Mouse (Mus musculus): Measurements from ENCODE around the gene Midn.
A peak's percentile ranks its signal among the peaks of the same experiment; 100 is the strongest.

Midn gene

GRCm38 (mm10) chr10:80127920-80128319 lies 20.2 kb upstream of the Midn start:
- no peak for ATAC-seq (ENCODE audit: insufficient number of reproducible peaks, low FRiP score, low TSS enrichment)

DNA sequence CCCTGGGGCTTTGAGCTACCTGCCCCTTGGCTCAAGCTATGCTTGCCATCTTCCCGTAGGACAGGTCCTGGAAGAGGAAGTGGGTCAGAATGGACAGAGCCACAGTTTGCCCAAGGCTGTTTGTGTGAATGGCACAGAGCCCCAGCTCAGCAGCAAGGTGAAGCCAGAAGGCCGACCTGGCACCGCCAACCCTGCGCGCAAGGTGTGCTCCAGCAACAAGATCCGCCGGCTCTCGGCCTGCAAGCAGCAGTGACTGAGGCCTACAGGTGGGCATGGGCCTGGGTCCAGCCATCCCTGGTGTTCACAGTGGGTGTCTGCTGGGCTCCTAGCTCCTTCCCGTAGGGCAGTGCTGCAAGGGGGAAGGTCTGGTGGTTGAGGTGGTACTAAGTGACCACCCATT lies 18.2 kb upstream of the Midn start:
- ATAC-seq (ENCODE audit: insufficient number of reproducible peaks, low FRiP score, low TSS enrichment), result peak; percentile 37; the same call in 1 of the 2 replicates

DNA sequence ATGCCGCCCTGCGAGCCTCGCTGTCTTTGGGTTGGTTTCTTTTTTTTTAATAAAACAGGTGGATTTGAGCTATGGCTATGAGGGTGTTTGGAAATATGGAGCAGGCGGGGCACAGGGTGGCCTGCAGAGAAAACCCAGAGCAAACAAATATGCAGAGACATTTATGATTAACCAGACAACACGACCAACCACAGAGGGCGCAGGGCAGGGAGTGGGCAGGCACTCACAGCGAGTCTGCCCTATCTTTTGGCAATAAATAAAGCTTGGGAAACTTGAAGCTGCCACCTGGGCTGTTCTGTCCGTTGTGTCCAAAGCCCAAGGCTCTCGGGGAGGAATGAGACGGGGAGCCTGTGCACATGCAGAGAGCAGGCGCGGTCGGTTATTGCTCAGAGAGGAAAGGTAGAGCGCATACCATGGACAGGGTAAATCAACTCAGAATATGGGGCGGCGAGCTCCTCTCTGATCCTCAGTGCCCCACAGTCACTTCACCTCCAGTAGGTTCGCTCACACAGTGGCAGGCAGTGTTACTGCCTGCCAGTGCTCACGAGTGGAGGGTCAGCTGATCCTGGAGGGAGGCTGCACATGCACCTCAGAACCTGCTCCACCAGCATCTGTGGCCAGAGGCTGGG lies 17.6 kb upstream of the Midn start:
- ATAC-seq (ENCODE audit: insufficient number of reproducible peaks, low FRiP score, low TSS enrichment), result no peak

- ATAC-seq (ENCODE audit: insufficient number of reproducible peaks, low FRiP score, low TSS enrichment), result no peak
These were observed 16.6 kb upstream of the Midn start for GRCm38 (mm10) chr10:80131316-80131951.

DNA sequence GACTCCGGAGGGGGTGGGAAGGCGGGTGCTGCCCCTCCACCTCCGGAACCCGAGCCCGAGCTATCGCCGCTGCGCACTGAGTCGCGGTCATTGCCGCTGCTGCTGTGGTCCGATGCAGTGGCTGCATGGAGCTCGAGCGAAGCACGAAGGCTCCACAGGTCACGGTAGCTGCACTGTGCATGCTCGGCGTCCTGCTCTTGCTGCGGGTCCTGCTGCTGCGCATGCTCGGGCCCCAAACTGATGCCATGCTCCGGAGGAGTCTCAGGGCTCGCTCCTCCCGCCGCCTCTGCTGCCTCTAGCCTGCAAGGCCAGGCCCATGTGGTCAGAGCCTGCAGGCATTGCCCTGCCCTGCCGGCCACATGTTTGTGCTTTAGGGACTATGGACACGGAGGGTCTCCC lies 16.1 kb upstream of the Midn start:
- no peak for ATAC-seq (ENCODE audit: insufficient number of reproducible peaks, low FRiP score, low TSS enrichment)

DNA sequence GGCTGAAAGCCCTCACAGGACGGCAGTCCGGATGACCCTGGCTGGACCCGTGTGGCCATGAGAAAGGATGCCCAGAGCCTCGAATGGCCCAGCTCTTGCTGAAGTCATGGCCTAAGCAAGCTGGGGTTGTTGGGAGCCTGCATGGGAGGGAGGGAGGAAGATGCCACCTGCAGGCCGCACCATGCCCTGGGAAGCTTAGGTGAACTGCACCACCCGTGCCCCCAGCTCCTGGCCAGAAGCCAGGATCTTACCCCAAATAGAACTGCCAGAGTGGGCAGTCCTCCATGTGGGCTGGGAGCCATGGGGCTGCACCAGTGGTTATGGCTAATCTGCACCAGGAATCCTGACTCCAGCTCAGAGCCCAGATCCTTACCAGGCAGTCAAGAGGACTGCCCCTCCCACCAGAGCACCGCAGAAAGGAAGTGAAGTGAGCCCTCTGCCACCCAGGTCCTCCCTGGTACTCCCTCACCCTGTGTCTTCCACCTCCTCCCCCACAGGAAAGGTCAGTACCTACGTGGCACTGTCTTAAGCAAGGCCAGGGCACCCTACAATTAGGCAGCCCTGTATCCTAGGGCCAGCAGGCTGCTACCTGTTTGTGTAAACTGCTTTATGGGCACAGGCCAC lies 14.7 kb upstream of the Midn start:
- ATAC-seq (ENCODE audit: insufficient number of reproducible peaks, low FRiP score, low TSS enrichment), result no peak

DNA sequence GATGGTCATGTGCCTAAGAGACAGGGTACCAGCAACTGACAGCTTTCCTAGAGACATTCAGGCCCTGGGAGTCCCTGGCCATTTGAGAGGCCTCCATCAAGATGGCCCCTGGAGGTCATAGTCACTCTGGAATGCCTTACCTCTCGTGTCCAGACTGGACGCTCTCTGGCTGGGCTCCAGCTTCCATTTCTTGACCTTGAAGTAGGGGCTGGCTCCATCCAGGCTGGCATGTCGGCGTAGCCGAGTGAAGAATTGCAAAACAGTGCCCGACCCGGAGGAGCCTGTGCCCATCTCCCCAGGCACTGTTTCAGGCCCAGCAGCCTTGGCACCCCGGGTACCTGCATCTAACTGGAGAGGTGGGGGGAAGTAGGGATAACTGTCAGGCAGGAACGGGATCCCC lies 13.7 kb upstream of the Midn start:
- ATAC-seq (ENCODE audit: insufficient number of reproducible peaks, low FRiP score, low TSS enrichment), result no peak

GRCm38 (mm10) chr10:80135161-80135560 lies 12.9 kb upstream of the Midn start:
- ATAC-seq (ENCODE audit: insufficient number of reproducible peaks, low FRiP score, low TSS enrichment), result no peak

DNA sequence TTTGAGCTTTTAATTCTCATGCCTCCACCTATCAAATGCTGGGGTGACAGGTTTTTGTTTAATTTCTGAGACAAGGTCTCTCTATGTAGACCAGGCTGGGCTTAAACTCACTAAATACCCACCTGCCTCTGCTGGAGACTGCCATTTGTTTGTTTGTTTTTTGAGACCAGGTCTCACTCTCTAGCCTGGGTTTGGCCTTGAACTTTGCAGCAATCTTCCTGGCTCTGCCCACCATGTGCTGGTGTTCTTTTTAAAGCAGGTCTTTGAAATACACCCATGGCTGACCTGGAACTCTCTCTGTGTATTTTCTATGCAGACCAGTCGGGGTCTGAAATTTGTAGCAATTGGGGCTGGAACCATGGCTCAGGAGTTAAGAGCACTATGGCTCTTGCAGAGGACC lies 12.4 kb upstream of the Midn start:
- no peak for ATAC-seq (ENCODE audit: insufficient number of reproducible peaks, low FRiP score, low TSS enrichment)

DNA sequence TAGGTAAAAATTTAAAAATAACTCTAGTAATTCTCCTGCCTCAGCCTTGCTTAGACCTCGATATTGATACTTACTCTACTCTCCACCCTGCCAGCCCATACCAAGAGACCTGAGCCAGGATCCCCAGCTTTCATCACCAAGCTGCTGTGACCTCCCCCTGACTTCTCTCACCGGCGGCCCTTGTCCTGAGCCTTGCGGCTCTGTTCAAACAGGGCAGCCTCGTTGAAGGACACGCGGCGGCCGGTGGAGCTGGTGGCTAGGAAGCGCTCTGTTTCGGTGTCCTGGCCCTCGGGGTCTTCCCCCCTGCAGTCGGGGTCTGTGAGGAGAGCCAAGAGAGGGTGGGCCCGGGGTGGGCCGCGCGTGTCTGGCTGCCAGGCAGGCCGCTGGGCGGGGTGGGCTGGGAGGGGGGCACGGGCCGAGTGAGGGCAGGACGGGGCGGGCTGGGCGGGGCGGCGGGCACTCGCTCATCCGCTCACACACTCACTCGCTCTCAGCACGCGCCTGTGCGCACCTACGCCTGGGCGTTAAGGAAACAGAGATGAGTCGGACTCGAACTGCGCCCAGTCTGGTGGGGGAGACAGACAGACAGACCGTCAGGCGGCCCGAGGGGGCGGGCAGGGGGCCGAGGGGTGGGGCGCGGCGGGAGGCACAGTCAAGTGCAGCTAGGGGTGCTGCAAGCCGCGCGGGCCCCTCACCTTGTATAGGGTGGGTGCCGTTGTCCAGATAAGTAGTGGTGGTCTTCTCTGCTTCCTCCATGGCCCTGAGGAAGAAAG lies 11.7 kb upstream of the Midn start:
- ATAC-seq (ENCODE audit: insufficient number of reproducible peaks, low FRiP score, low TSS enrichment), result no peak

GRCm38 (mm10) chr10:80136952-80137625 lies 11.0 kb upstream of the Midn start:
- ATAC-seq (ENCODE audit: insufficient number of reproducible peaks, low FRiP score, low TSS enrichment), result no peak

- no peak for ATAC-seq (ENCODE audit: insufficient number of reproducible peaks, low FRiP score, low TSS enrichment)
These were observed 10.2 kb upstream of the Midn start for GRCm38 (mm10) chr10:80137626-80138552.

DNA sequence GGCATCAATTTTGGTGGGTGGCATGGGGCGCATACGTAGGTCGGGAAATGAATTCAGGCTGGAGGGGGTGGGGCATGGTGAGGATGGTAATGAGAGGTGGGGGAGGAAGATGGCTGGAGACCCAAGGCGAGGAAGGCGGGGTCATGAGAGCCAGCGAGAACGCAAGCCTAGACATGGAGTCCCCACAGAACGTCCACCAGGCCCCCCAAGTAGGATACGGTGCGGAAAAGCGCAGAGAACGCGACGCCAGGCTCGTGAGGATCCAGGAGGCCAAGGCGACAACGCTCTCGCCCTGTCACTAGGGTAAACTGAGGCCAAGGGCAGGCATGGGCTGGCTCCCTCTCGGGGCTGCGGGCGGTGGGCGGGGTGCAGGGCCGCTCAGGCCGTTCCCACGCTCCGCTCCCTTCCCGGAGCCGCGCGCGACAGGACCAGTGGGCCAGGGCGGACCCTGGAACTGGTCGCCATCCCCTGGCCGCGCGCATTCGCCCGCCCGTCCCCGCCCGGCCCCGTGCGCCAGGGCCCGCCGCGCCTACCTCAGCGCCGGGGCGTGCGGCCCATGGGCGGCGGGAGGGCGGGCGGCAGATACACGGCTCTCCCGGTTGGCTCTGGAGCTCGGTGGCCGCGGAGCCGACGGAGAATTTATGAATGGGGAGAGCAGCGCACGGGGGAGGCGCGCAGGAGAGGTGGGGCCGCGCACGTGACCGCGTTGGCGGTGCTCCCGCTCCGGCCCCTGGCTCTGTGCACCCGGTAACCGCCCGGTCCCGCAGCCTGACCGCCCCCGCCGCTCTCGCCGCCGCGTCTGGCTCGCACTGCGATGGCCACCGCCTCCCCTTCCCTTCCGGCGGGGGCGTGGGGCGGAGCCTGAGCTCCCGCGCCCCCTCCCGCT lies 9.3 kb upstream of the Midn start, which contains the start of gene Atp5d:
Gene Atp5d (plus strand): TSS at position 80 of the 886 bp plus-strand sequence.
- ATAC-seq (ENCODE audit: insufficient number of reproducible peaks, low FRiP score, low TSS enrichment), result no peak

- no peak for ATAC-seq (ENCODE audit: insufficient number of reproducible peaks, low FRiP score, low TSS enrichment)
These were observed 8.7 kb upstream of the Midn start for GRCm38 (mm10) chr10:80139439-80139775.

DNA sequence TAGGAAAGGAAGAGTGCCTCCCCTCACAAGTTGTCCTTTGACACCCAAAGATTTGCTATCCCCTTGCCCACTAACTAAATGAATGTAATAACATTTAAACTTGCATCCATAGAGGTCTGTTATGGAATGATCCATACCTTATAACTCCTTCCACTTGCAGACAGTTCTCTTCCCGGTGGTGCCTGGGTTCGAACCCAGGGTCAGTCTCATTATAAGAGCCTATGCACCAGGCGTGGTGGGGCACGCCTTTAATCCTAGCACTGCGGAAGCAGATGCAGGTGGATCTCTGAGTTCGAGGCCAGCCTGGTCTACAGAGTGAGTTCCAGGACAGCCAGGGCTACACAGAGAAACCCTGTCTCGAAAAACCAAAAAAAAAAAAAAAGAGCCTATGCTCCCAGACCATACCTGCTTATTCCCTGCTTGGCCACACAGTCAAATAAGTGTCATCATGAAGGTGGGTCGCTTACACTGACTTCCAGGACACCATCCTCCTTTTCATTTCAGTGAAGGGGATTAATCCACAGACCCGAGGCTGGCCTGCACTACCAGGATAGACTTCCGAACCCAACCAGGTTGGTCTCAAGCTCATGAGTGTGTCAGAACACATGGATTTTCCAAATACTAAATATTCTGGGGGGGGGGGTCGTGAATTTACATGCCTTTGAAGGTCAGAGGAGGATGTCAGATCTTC lies 8.0 kb upstream of the Midn start:
- no peak for ATAC-seq (ENCODE audit: insufficient number of reproducible peaks, low FRiP score, low TSS enrichment)

GRCm38 (mm10) chr10:80140666-80141035 lies 7.4 kb upstream of the Midn start, which contains the start of gene Cbarp:
Cbarp (minus strand) TSS chr10:80140835.
- no peak for ATAC-seq (ENCODE audit: insufficient number of reproducible peaks, low FRiP score, low TSS enrichment)

- peak; percentile 38; the same call in 1 of the 2 replicates for ATAC-seq (ENCODE audit: insufficient number of reproducible peaks, low FRiP score, low TSS enrichment)
These were observed 6.8 kb upstream of the Midn start for GRCm38 (mm10) chr10:80141243-80141642.

Data from cerebellum, adult (tissue).